Mouse (Mus musculus): ENCODE results near the gene Plcl2. TPM values are rescaled to one million over a fixed set of nuclear protein-coding genes. Genes with fewer than 3 reads are reported as not detected.

Plcl2 gene
- 3.6 and 3.9 TPM in 2 replicates for polyA plus RNA-seq (2015; fragmentation: Nextera tagmentation; extraction: Ambion mirVana)

DNA sequence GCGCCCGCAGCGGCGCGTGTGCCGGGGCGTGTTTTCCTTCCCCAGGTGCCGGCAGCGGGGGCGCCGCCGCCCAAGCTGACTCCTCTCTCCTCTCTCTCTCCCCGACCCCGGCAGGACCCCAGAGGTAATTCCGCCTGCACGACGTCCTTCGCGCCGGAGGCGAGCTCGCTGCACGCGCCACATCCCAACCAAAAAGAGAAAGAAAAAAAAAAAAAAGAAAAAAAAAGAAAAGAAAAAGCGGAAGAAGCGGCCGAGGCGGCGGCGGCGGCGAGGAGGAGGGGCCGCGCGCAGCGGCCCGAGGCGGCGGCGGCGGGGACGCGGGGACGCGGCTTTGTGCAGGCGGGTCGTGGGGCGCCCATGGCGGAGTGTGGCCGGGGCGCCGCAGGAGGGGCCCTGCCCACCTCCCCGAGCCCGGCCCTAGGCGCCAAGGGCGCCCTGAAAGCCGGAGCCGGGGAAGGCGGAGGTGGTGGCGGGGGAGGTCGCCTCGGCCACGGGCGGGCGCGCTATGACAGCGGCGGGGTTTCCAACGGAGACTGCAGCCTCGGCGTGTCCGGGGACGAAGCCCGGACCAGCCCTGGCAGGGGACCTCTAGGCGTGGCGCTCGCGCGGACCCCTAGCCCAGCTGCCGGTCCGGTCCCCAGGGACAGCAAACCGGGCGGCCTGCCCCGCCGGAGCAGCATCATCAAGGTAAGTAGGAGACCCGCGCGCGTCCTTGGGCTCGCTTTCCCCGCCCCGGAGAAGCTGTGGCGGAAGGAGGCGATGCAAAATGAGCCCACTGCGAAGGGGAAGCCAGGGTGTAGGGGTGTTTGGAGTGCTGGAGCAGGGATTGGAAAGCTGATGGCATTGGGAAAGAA lies at the start of gene Plcl2:
Gene Plcl2, plus strand, starts transcription at position 153 of the 854 bp plus-strand sequence.
- under 1% methylated on average over 75 of the region's 95 CpGs for WGBS

DNA sequence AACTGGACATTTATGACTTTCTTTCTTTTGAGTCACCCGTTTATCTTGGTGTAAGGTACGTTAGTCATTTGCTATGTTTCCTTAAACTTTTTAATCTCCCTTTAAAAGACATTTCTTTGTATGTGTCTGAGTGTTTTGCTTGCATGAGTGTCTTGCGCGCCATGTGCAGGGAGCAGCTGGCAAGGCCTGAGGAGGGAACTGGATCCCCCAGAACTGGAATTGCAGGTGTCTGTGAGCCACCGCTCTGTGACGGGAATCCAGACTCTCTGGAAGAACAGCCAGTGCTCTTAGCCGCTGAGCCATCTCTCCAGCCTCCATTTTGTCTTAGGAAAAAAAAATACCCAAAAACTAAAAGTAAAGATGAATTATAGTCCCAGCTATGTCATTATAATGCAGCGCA lies 48.9 kb upstream of the Plcl2 start:
- no peak overlapping the region for H3K4me3 ChIP-seq (ENCODE audit: low read length)
- H3K9ac ChIP-seq (ENCODE audit: low read length), result no peak overlapping the region
- H3K4me1 ChIP-seq (ENCODE audit: control insufficient read depth, insufficient read depth, low read length), result no peaks in the 10 kb centered on the region
- no peak overlapping the region for H3K4me2 ChIP-seq (ENCODE audit: low read depth, low read length)
- H3K36me3 ChIP-seq (ENCODE audit: control insufficient read depth, insufficient read depth), result no peaks in the 10 kb centered on the region
- H3K27me3 ChIP-seq (ENCODE audit: control insufficient read depth, insufficient read depth, low read length), result no peaks in the 10 kb centered on the region
- 84% methylated on average over 8 of the region's 8 CpGs for WGBS
- H3K9me3 ChIP-seq (replicated peaks; ENCODE audit: control insufficient read depth, low read length), result no peaks in the 10 kb centered on the region
- no peak overlapping the region for H3K27ac ChIP-seq (ENCODE audit: low read length)
- ATAC-seq (replicated peaks; ENCODE audit: extremely low read depth, insufficient read depth, low FRiP score), result no peak

More for the DNA sequence above, at the start of gene Plcl2:
- Histone ChIP-seq H3K4me1 (ENCODE audit: control insufficient read depth, insufficient read depth, low read length) (peaks cover 11% of the 10 kb centered on the region), H3K9ac (ENCODE audit: low read length) (peak within 1 kb of the TSS; percentile 83), H3K27me3 (ENCODE audit: control insufficient read depth, insufficient read depth, low read length) (no peaks in the 10 kb centered on the region), H3K4me2 (ENCODE audit: low read depth, low read length) (peak within 1 kb of the TSS; percentile 67), H3K36me3 (ENCODE audit: control insufficient read depth, insufficient read depth) (no peaks in the 10 kb centered on the region), H3K4me3 (ENCODE audit: low read length) (peak within 1 kb of the TSS; percentile 92), H3K9me3 (replicated peaks; ENCODE audit: control insufficient read depth, low read length) (no peaks in the 10 kb centered on the region), H3K27ac (ENCODE audit: low read length) (peak within 1 kb of the TSS; percentile 75)
- peak; percentile 43 for ATAC-seq (replicated peaks; ENCODE audit: extremely low read depth, insufficient read depth, low FRiP score)

DNA sequence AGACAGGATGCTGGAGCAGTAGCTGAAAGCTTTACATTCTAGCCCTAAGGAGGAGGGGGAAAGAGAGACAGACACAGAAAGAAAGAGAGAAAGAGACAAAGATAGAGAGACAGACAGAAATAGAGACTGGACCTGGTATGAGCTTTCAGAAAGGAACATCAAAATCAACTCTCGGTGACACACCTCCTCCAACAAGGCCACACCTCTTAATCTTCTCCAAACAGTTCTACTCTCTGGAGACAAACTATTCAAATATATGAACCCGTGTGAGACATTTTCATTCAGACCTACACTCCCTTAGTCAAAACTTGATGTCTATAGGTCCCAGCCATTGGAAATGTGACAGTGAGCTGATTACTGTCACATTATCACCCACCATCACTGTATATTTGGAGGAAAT lies 41.8 kb upstream of the Plcl2 start:
- Histone ChIP-seq H3K27me3 (ENCODE audit: control insufficient read depth, insufficient read depth, low read length) (no peaks in the 10 kb centered on the region), H3K4me2 (ENCODE audit: low read depth, low read length) (no peak overlapping the region), H3K9ac (ENCODE audit: low read length) (no peak overlapping the region), H3K4me1 (ENCODE audit: control insufficient read depth, insufficient read depth, low read length) (peaks cover 10% of the 10 kb centered on the region; the same call in 1 of the 2 replicates), H3K9me3 (replicated peaks; ENCODE audit: control insufficient read depth, low read length) (no peaks in the 10 kb centered on the region), H3K27ac (ENCODE audit: low read length) (no peak overlapping the region), H3K4me3 (ENCODE audit: low read length) (no peak overlapping the region), H3K36me3 (ENCODE audit: control insufficient read depth, insufficient read depth) (no peaks in the 10 kb centered on the region)
- WGBS, result 79% methylated on average over 2 of the region's 2 CpGs
- ATAC-seq (replicated peaks; ENCODE audit: extremely low read depth, insufficient read depth, low FRiP score), result no peak

DNA sequence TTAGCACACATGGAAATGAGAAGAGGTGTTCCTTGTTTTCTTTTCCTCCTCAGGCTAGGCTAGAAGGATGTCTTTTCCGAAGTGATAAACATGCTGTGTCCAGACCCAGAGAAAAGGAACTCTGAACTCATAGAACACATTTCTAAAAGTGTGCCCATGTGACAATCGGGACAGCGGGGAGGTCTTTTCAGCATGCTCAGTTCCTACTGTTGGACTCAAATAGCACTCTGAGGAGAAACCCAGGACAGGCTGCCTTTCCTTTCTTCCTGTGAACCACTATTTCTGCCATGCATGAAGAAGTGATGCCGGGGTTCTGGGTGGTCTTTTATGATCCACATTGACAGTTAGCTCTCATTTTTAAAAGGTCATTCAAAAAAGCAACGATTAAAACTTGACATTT lies 40.1 kb upstream of the Plcl2 start:
- H3K27ac ChIP-seq (ENCODE audit: low read length), result no peak overlapping the region
- no peaks in the 10 kb centered on the region for H3K36me3 ChIP-seq (ENCODE audit: control insufficient read depth, insufficient read depth)
- no peak overlapping the region for H3K9ac ChIP-seq (ENCODE audit: low read length)
- peaks cover 10% of the 10 kb centered on the region; the same call in 1 of the 2 replicates for H3K4me1 ChIP-seq (ENCODE audit: control insufficient read depth, insufficient read depth, low read length)
- no peak overlapping the region for H3K4me2 ChIP-seq (ENCODE audit: low read depth, low read length)
- no peaks in the 10 kb centered on the region for H3K9me3 ChIP-seq (replicated peaks; ENCODE audit: control insufficient read depth, low read length)
- ATAC-seq (replicated peaks; ENCODE audit: extremely low read depth, insufficient read depth, low FRiP score), result no peak
- H3K27me3 ChIP-seq (ENCODE audit: control insufficient read depth, insufficient read depth, low read length), result no peaks in the 10 kb centered on the region
- 77% methylated on average over 5 of the region's 5 CpGs for WGBS
- H3K4me3 ChIP-seq (ENCODE audit: low read length), result no peak overlapping the region

DNA sequence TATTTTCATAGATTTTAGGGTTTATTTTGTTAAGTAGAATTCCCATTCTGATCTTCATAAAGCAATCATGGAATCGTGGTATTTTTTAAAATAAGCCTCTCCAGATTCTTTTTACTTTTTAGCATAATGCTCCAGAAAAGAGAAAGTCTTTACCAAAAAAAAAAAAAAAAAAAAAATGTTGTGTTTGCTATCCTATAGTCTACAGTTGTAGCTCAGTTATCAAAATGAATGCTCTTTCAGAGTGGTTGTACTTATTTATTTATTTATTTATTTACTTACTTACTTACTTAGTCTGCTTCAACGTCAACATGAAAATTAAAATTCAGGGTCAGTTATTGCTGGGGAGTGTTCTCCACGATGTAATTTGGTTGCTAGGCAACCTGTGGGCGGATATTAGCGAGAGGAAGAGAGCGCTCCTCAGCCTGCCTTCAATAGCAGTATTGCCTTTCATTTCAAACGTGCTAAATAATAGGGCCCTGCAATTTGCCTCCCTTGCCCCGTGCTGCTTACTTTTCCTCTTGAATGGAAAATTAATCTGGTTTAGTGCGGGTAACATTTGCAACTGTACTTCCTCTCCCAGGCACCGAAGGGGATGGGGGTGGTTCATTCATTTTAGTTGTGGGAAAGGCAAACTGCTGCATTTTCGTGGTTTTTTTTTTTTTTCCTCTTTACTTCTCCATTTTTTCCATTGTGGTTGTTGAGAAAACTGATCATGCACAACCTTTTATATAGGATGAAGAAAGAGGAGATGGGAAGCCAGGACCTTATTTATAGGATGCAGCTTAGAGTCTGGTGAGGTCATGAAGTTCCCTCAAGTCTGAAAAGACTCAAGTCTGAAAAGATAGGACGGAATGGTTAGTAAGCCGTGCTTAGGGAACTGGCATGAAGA lies 39.4 kb upstream of the Plcl2 start:
- 39% methylated on average over 13 of the region's 13 CpGs for WGBS
- no peak for ATAC-seq (replicated peaks; ENCODE audit: extremely low read depth, insufficient read depth, low FRiP score)
- Histone ChIP-seq H3K9ac (ENCODE audit: low read length) (peak overlapping the region; percentile 54; the same call in 1 of the 2 replicates), H3K36me3 (ENCODE audit: control insufficient read depth, insufficient read depth) (no peaks in the 10 kb centered on the region), H3K27ac (ENCODE audit: low read length) (peak overlapping the region; percentile 87), H3K4me3 (ENCODE audit: low read length) (peak overlapping the region; percentile 22), H3K4me2 (ENCODE audit: low read depth, low read length) (peak overlapping the region; percentile 47), H3K9me3 (replicated peaks; ENCODE audit: control insufficient read depth, low read length) (no peaks in the 10 kb centered on the region), H3K27me3 (ENCODE audit: control insufficient read depth, insufficient read depth, low read length) (no peaks in the 10 kb centered on the region), H3K4me1 (ENCODE audit: control insufficient read depth, insufficient read depth, low read length) (peaks cover 10% of the 10 kb centered on the region; the same call in 1 of the 2 replicates)

DNA sequence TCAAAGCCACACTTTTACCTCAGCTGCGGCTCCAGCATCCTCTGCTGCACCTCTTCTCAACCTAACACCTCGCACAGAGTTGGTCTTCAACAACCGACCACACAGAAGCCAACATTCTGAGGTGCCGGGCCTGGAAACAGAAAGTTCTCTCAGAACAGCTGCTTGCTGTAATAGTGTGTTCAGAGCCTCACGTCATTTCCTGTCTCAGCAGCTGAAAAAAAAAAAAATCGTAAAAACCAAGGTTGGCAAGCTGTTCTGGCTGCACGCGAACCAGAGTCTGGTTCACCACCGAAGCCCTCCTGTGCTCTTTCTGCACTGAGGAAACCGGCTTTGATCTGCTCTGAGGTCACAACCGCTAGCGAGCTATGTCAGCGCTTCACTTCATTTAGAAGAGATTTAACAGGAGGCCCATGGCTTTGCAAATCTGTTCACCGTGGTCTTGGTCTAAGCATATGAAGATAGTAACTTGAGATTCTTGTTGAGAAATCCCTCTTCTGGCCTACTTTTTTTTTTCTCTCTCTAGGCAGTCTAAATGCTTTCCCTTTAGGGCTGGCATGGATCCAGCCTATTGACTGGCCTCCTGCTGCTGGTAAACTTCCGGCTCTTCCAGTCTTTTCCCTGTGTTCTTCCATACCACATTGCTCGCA lies 38.6 kb upstream of the Plcl2 start:
- no peaks in the 10 kb centered on the region for H3K9me3 ChIP-seq (replicated peaks; ENCODE audit: control insufficient read depth, low read length)
- peak overlapping the region; percentile 22 for H3K4me3 ChIP-seq (ENCODE audit: low read length)
- peak; percentile 72 for ATAC-seq (replicated peaks; ENCODE audit: extremely low read depth, insufficient read depth, low FRiP score)
- 23% methylated on average over 16 of the region's 16 CpGs for WGBS
- H3K27ac ChIP-seq (ENCODE audit: low read length), result peak overlapping the region; percentile 87
- H3K36me3 ChIP-seq (ENCODE audit: control insufficient read depth, insufficient read depth), result no peaks in the 10 kb centered on the region
- peak overlapping the region; percentile 47 for H3K4me2 ChIP-seq (ENCODE audit: low read depth, low read length)
- no peaks in the 10 kb centered on the region for H3K27me3 ChIP-seq (ENCODE audit: control insufficient read depth, insufficient read depth, low read length)
- H3K4me1 ChIP-seq (ENCODE audit: control insufficient read depth, insufficient read depth, low read length), result peaks cover 10% of the 10 kb centered on the region; the same call in 1 of the 2 replicates
- peak overlapping the region; percentile 54 for H3K9ac ChIP-seq (ENCODE audit: low read length)

DNA sequence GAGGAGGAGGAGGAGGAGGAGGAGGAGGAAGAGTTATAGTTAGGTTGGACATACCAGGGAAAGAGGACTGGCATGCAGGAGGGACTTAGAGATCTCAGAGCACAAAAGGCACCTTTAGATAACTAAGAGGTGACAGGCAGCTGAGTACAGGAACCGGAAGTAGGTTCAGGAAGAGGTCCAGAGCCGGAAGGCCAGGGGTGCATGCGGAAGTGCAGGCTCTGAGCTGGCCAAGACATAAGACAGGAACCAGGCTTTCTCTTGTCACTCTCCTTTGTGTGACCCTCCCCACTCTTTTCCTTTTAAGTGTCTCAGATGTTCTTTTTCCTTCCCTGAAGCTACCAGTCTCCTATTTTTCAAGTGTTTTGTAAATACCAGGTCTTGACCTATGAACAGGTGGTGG lies 38.0 kb upstream of the Plcl2 start:
- WGBS, result 27% methylated on average over 3 of the region's 3 CpGs
- Histone ChIP-seq H3K36me3 (ENCODE audit: control insufficient read depth, insufficient read depth) (no peaks in the 10 kb centered on the region), H3K9ac (ENCODE audit: low read length) (no peak overlapping the region), H3K9me3 (replicated peaks; ENCODE audit: control insufficient read depth, low read length) (no peaks in the 10 kb centered on the region), H3K4me1 (ENCODE audit: control insufficient read depth, insufficient read depth, low read length) (peaks cover 10% of the 10 kb centered on the region; the same call in 1 of the 2 replicates), H3K4me3 (ENCODE audit: low read length) (no peak overlapping the region), H3K27ac (ENCODE audit: low read length) (peak overlapping the region; percentile 61), H3K4me2 (ENCODE audit: low read depth, low read length) (no peak overlapping the region; the same call in 1 of the 2 replicates), H3K27me3 (ENCODE audit: control insufficient read depth, insufficient read depth, low read length) (no peaks in the 10 kb centered on the region)
- ATAC-seq (replicated peaks; ENCODE audit: extremely low read depth, insufficient read depth, low FRiP score), result peak; percentile 42

DNA sequence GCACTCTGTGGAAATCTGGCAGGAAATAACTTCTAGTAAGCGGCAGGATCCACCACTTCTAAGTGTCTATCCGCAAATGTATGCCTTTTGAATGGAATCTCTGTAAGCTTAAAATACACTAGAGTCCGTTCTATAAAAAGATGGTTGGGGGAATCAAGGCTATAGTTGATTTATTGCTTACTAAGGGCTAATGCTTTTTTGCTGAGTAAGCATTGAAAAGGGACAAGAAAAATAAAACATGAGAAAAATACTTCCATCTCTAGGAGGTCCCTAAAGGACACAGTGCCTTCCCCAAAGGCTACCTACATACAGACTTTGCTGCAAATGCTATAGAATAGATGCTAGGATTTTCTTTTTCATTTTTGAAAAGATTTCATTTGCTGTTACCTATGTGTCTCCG lies 31.9 kb upstream of the Plcl2 start:
- no peaks in the 10 kb centered on the region for H3K9me3 ChIP-seq (replicated peaks; ENCODE audit: control insufficient read depth, low read length)
- no peak overlapping the region for H3K4me3 ChIP-seq (ENCODE audit: low read length)
- no peaks in the 10 kb centered on the region for H3K36me3 ChIP-seq (ENCODE audit: control insufficient read depth, insufficient read depth)
- H3K27me3 ChIP-seq (ENCODE audit: control insufficient read depth, insufficient read depth, low read length), result no peaks in the 10 kb centered on the region
- no peak overlapping the region for H3K9ac ChIP-seq (ENCODE audit: low read length)
- H3K27ac ChIP-seq (ENCODE audit: low read length), result no peak overlapping the region
- no peak for ATAC-seq (replicated peaks; ENCODE audit: extremely low read depth, insufficient read depth, low FRiP score)
- H3K4me2 ChIP-seq (ENCODE audit: low read depth, low read length), result no peak overlapping the region
- WGBS, result 76% methylated on average over 4 of the region's 4 CpGs
- no peaks in the 10 kb centered on the region for H3K4me1 ChIP-seq (ENCODE audit: control insufficient read depth, insufficient read depth, low read length)
